Mouse (Mus musculus) bone marrow, adult 2 months (tissue): ENCODE data around the gene Col4a2.

Source experiments
- CTCF ChIP-seq: fragments of 200-500 bp; IDR thresholded peaks from 2 replicates; pipeline ENCODE4 v1.5.1; 2011; ENCODE audit warnings: low read length, control low read depth; ENCODE audit not compliant: control insufficient read depth, insufficient read depth
- POLR2A ChIP-seq: fragments of 200-500 bp; IDR thresholded peaks from 2 replicates; pipeline ENCODE4 v1.6.1; 2011; ENCODE audit warnings: low read depth, mild to moderate bottlenecking, control low read depth, low read length, borderline replicate concordance; ENCODE audit not compliant: control insufficient read depth

DNA sequence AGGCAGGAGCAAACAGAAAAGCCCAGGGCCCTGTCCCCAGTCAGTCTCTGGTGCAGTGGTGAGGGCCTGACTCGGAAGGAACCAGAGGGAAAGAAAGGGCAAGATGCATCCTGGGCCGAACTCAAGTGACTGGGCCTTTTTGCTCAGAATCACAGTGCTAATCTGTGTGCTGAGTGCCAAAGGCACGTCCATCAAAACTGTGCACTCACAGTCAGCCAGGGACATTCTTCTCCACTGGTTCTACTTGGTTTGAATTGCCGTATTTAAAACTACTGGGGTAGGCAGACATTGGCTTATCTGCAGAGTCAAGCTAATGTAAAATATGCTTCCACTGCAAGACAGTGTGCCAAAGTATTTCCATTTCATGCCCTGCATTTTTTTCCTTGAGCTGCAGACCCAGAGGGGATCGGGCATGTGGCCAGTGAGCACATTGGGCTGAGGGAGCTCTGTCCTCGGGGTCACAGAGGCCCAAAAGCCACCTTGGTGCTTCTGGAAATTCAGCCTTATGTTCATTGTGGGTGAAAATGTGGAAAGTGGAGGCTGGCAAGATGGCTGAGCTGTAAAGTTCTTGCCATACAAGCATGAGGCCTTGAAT, 12.3 kb downstream of the Col4a2 start:
- TF ChIP-seq CTCF (no peak), POLR2A (no peak)
